Mouse (Mus musculus) embryonic facial prominence, embryonic 13.5 days (tissue): ENCODE measurements around the gene Garem2. TPM values are rescaled to one million over a fixed set of nuclear protein-coding genes. Genes with fewer than 3 reads are reported as not detected.

Experiments
- ATAC-seq: fragments of 200-750 bp; cut with Nextera tagmentation; 2 replicates; pipeline ENCODE4 v1.8.0; 2017; ENCODE audit warnings: low read depth; ENCODE audit not compliant: insufficient number of reproducible peaks, insufficient read depth, low FRiP score, low TSS enrichment
- H3K27ac ChIP-seq: fragments of 300-500 bp; sonication (generic); 2 replicates; pipeline ENCODE4 v1.5.1; 2015; ENCODE audit warnings: moderate library complexity, mild to moderate bottlenecking, inconsistent platforms
- H3K27me3 ChIP-seq: fragments of 300-500 bp; sonication (generic); 2 replicates; pipeline ENCODE4 v1.6.1; 2015; ENCODE audit warnings: mild to moderate bottlenecking, inconsistent platforms
- H3K36me3 ChIP-seq: fragments of 300-500 bp; sonication (generic); 2 replicates; pipeline ENCODE4 v1.6.1; 2015; ENCODE audit warnings: mild to moderate bottlenecking, inconsistent platforms
- H3K4me1 ChIP-seq: fragments of 300-500 bp; sonication (generic); 2 replicates; pipeline ENCODE4 v1.6.1; 2015; ENCODE audit warnings: inconsistent platforms
- H3K4me2 ChIP-seq: fragments of 300-500 bp; sonication (generic); 2 replicates; pipeline ENCODE4 v1.6.1; 2015; ENCODE audit warnings: moderate library complexity, mild to moderate bottlenecking, inconsistent platforms
- H3K4me3 ChIP-seq: fragments of 300-500 bp; sonication (generic); 2 replicates; pipeline ENCODE4 v1.5.1; 2015; ENCODE audit warnings: mild to moderate bottlenecking, inconsistent platforms
- H3K9ac ChIP-seq: fragments of 300-500 bp; sonication (generic); 2 replicates; pipeline ENCODE4 v1.6.1; 2015; ENCODE audit warnings: mild to moderate bottlenecking, inconsistent platforms
- H3K9me3 ChIP-seq: fragments of 300-500 bp; sonication (generic); 2 replicates; pipeline ENCODE4 v1.6.1; 2016; ENCODE audit warnings: inconsistent platforms
- WGBS: fragments of 180-500 bp; shearing (Covaris S2); methylation state at CpG from one replicate; pipeline ENCODE4 v1.1.7; 2015; ENCODE audit warnings: mixed read lengths; 5-methylcytosine and 5-hydroxymethylcytosine counted together
- polyA plus RNA-seq: library from polyadenylated mRNA; unstranded; fragments of >200 nt; fragmentation: Nextera tagmentation; extraction: Ambion mirVana; gene quantifications from 2 replicates; pipeline ENCODE4 v1.2.1, GENCODE M21; 2015

Gene Garem2
- polyA plus RNA-seq, 1 experiment from 2014 or later, result 1.2 TPM

GRCm38 (mm10) chr5:30112533-30113068 lies 7.6 kb downstream of the Garem2 start:
- H3K9me3 ChIP-seq, result no peaks in the 10 kb centered on the region

GRCm38 (mm10) chr5:30113881-30114760 lies 9.2 kb downstream of the Garem2 start:
- Histone ChIP-seq H3K27me3 (peaks cover 77% of the 10 kb centered on the region), H3K4me3 (peak overlapping the region; percentile 60), H3K9ac (peak overlapping the region; percentile 75), H3K4me2 (peak overlapping the region; percentile 95), H3K27ac (no peak overlapping the region), H3K4me1 (peaks cover 25% of the 10 kb centered on the region), H3K9me3 (no peaks in the 10 kb centered on the region), H3K36me3 (peaks cover 27% of the 10 kb centered on the region)
- WGBS, result under 1% methylated on average over 99 of the region's 103 CpGs
- ATAC-seq, result peak; percentile 62; the same call in 1 of the 2 replicates

More at GRCm38 (mm10) chr5:30112533-30113068, 7.6 kb downstream of the Garem2 start:
- ATAC-seq, result no peak
- no peak overlapping the region for H3K4me3 ChIP-seq
- peaks cover 12% of the 10 kb centered on the region for H3K36me3 ChIP-seq
- no peak overlapping the region for H3K9ac ChIP-seq
- H3K27me3 ChIP-seq, result peaks cover 89% of the 10 kb centered on the region
- no peak overlapping the region for H3K27ac ChIP-seq
- no peak overlapping the region for H3K4me2 ChIP-seq
- 81% methylated on average over 3 of the region's 3 CpGs for WGBS
- H3K4me1 ChIP-seq, result peaks cover 28% of the 10 kb centered on the region

GRCm38 (mm10) chr5:30114761-30115140 lies 9.8 kb downstream of the Garem2 start:
- Histone ChIP-seq H3K4me2 (peak overlapping the region; percentile 95), H3K9ac (peak overlapping the region; percentile 75), H3K27ac (no peak overlapping the region), H3K4me1 (peaks cover 25% of the 10 kb centered on the region), H3K36me3 (peaks cover 33% of the 10 kb centered on the region), H3K9me3 (no peaks in the 10 kb centered on the region), H3K27me3 (peaks cover 72% of the 10 kb centered on the region), H3K4me3 (peak overlapping the region; percentile 60)
- WGBS, result under 1% methylated on average over 28 of the region's 28 CpGs
- 0 out of 2 replicates have a peak, but pooled peaks have one; percentile 7 for ATAC-seq

GRCm38 (mm10) chr5:30115718-30116117 lies 10.8 kb downstream of the Garem2 start:
- Histone ChIP-seq H3K4me2 (no peak overlapping the region), H3K4me1 (peaks cover 19% of the 10 kb centered on the region), H3K27ac (no peak overlapping the region), H3K9me3 (no peaks in the 10 kb centered on the region), H3K36me3 (peaks cover 43% of the 10 kb centered on the region), H3K4me3 (no peak overlapping the region), H3K9ac (no peak overlapping the region), H3K27me3 (peaks cover 62% of the 10 kb centered on the region)
- 27% methylated on average over 10 of the region's 10 CpGs for WGBS
- no peak for ATAC-seq

GRCm38 (mm10) chr5:30118018-30118417 lies 13.1 kb downstream of the Garem2 start:
- no peak overlapping the region for H3K4me2 ChIP-seq
- H3K9me3 ChIP-seq, result no peaks in the 10 kb centered on the region
- H3K4me1 ChIP-seq, result peaks cover 11% of the 10 kb centered on the region; the same call in 1 of the 2 replicates
- ATAC-seq, result no peak
- H3K27ac ChIP-seq, result no peak overlapping the region
- H3K9ac ChIP-seq, result no peak overlapping the region
- no peak overlapping the region for H3K4me3 ChIP-seq
- 80% methylated on average over 1 of the region's 1 CpGs for WGBS
- peaks cover 66% of the 10 kb centered on the region for H3K36me3 ChIP-seq
- peaks cover 39% of the 10 kb centered on the region for H3K27me3 ChIP-seq

GRCm38 (mm10) chr5:30119163-30119562 lies 14.2 kb downstream of the Garem2 start:
- no peak for ATAC-seq
- Histone ChIP-seq H3K27me3 (peaks cover 28% of the 10 kb centered on the region), H3K27ac (no peak overlapping the region), H3K4me1 (peaks cover 6% of the 10 kb centered on the region; the same call in 1 of the 2 replicates), H3K36me3 (peaks cover 77% of the 10 kb centered on the region), H3K9ac (no peak overlapping the region), H3K9me3 (no peaks in the 10 kb centered on the region), H3K4me2 (no peak overlapping the region), H3K4me3 (no peak overlapping the region)
- 91% methylated on average over 6 of the region's 6 CpGs for WGBS

GRCm38 (mm10) chr5:30120106-30120505 lies 15.1 kb downstream of the Garem2 start:
- H3K4me1 ChIP-seq, result no peaks in the 10 kb centered on the region
- no peak overlapping the region for H3K4me2 ChIP-seq
- WGBS, result 86% methylated on average over 7 of the region's 7 CpGs
- no peaks in the 10 kb centered on the region for H3K9me3 ChIP-seq
- H3K4me3 ChIP-seq, result no peak overlapping the region
- no peak for ATAC-seq
- peaks cover 86% of the 10 kb centered on the region for H3K36me3 ChIP-seq
- peaks cover 18% of the 10 kb centered on the region for H3K27me3 ChIP-seq
- no peak overlapping the region for H3K27ac ChIP-seq
- no peak overlapping the region for H3K9ac ChIP-seq

- Histone ChIP-seq H3K36me3 (peaks cover 97% of the 10 kb centered on the region), H3K27ac (no peak overlapping the region), H3K9ac (no peak overlapping the region), H3K4me2 (no peak overlapping the region), H3K4me1 (no peaks in the 10 kb centered on the region), H3K27me3 (no peaks in the 10 kb centered on the region), H3K4me3 (no peak overlapping the region), H3K9me3 (no peaks in the 10 kb centered on the region)
- ATAC-seq, result no peak
- WGBS, result 96% methylated on average over 6 of the region's 6 CpGs
Measured at GRCm38 (mm10) chr5:30122481-30122880, 17.5 kb downstream of the Garem2 start.

GRCm38 (mm10) chr5:30125587-30125986 lies 20.6 kb downstream of the Garem2 start:
- peaks cover 96% of the 10 kb centered on the region for H3K36me3 ChIP-seq

GRCm38 (mm10) chr5:30126756-30127155 lies 21.8 kb downstream of the Garem2 start:
- WGBS, result 87% methylated on average over 7 of the region's 7 CpGs

More at GRCm38 (mm10) chr5:30125587-30125986, 20.6 kb downstream of the Garem2 start:
- no peak overlapping the region for H3K4me2 ChIP-seq
- no peak overlapping the region for H3K27ac ChIP-seq
- no peaks in the 10 kb centered on the region for H3K27me3 ChIP-seq
- H3K4me3 ChIP-seq, result no peak overlapping the region
- no peaks in the 10 kb centered on the region for H3K4me1 ChIP-seq
- no peak overlapping the region for H3K9ac ChIP-seq
- 37% methylated on average over 5 of the region's 5 CpGs for WGBS
- no peak for ATAC-seq
- no peaks in the 10 kb centered on the region for H3K9me3 ChIP-seq

GRCm38 (mm10) chr5:30127921-30128597 lies 23.1 kb downstream of the Garem2 start:
- Histone ChIP-seq H3K27me3 (no peaks in the 10 kb centered on the region), H3K4me2 (no peak overlapping the region), H3K9me3 (no peaks in the 10 kb centered on the region), H3K27ac (no peak overlapping the region), H3K4me1 (no peaks in the 10 kb centered on the region), H3K9ac (no peak overlapping the region), H3K36me3 (peaks cover 90% of the 10 kb centered on the region), H3K4me3 (no peak overlapping the region)
- no peak for ATAC-seq
- 91% methylated on average over 13 of the region's 13 CpGs for WGBS

More at GRCm38 (mm10) chr5:30126756-30127155, 21.8 kb downstream of the Garem2 start:
- no peaks in the 10 kb centered on the region for H3K27me3 ChIP-seq
- H3K9me3 ChIP-seq, result no peaks in the 10 kb centered on the region
- no peak overlapping the region for H3K9ac ChIP-seq
- ATAC-seq, result no peak
- no peaks in the 10 kb centered on the region for H3K4me1 ChIP-seq
- H3K4me3 ChIP-seq, result no peak overlapping the region
- no peak overlapping the region for H3K27ac ChIP-seq
- H3K36me3 ChIP-seq, result peaks cover 90% of the 10 kb centered on the region
- no peak overlapping the region for H3K4me2 ChIP-seq
